Mouse (Mus musculus): ENCODE data around the gene Pdcd7. TPM values are rescaled to one million over a fixed set of nuclear protein-coding genes. Genes with fewer than 3 reads are reported as not detected.

Gene Pdcd7
- polyA plus RNA-seq, 1 experiment = 19.8 TPM

- Histone ChIP-seq H3K4me1 (ENCODE audit: control insufficient read depth, insufficient read depth, low read length) (peaks cover 3% of the 10 kb centered on the region; the same call in 1 of the 2 replicates), H3K27ac (ENCODE audit: insufficient read depth, low read length) (no peak overlapping the region), H3K27me3 (ENCODE audit: control insufficient read depth, insufficient read depth, low read length) (no peaks in the 10 kb centered on the region), H3K4me3 (replicated peaks; ENCODE audit: insufficient read depth, low read depth, low read length) (no peak overlapping the region)
- DNase-seq = no peak
- TF ChIP-seq CTCF (IDR thresholded peaks at IDR 0.05; ENCODE audit: borderline replicate concordance, insufficient read depth, low read depth, low read length) (no peak), POLR2A (IDR thresholded peaks at IDR 0.05; ENCODE audit: borderline replicate concordance, insufficient read depth, low read length) (no peak)
- WGBS = 74% methylated on average over 1 of the region's 1 CpGs
Measured at GRCm38 (mm10) chr9:65308011-65308410, 37.9 kb upstream of the Pdcd7 start.

GRCm38 (mm10) chr9:65312669-65313357 is 33.1 kb upstream of the Pdcd7 start:
- Histone ChIP-seq H3K27ac (ENCODE audit: insufficient read depth, low read length) (no peak overlapping the region), H3K4me1 (ENCODE audit: control insufficient read depth, insufficient read depth, low read length) (no peaks in the 10 kb centered on the region), H3K4me3 (replicated peaks; ENCODE audit: insufficient read depth, low read depth, low read length) (no peak overlapping the region), H3K27me3 (ENCODE audit: control insufficient read depth, insufficient read depth, low read length) (no peaks in the 10 kb centered on the region)
- WGBS = 93% methylated on average over 4 of the region's 4 CpGs
- TF ChIP-seq CTCF (IDR thresholded peaks at IDR 0.05; ENCODE audit: borderline replicate concordance, insufficient read depth, low read depth, low read length) (no peak), POLR2A (IDR thresholded peaks at IDR 0.05; ENCODE audit: borderline replicate concordance, insufficient read depth, low read length) (no peak)
- no peak for DNase-seq

GRCm38 (mm10) chr9:65313846-65314245 is 32.1 kb upstream of the Pdcd7 start:
- DNase-seq = no peak
- WGBS = 96% methylated on average over 1 of the region's 1 CpGs
- H3K4me3 ChIP-seq (replicated peaks; ENCODE audit: insufficient read depth, low read depth, low read length) = no peak overlapping the region
- no peaks in the 10 kb centered on the region for H3K4me1 ChIP-seq (ENCODE audit: control insufficient read depth, insufficient read depth, low read length)
- no peaks in the 10 kb centered on the region for H3K27me3 ChIP-seq (ENCODE audit: control insufficient read depth, insufficient read depth, low read length)
- TF ChIP-seq CTCF (IDR thresholded peaks at IDR 0.05; ENCODE audit: borderline replicate concordance, insufficient read depth, low read depth, low read length) (no peak), POLR2A (IDR thresholded peaks at IDR 0.05; ENCODE audit: borderline replicate concordance, insufficient read depth, low read length) (no peak)
- H3K27ac ChIP-seq (ENCODE audit: insufficient read depth, low read length) = no peak overlapping the region

DNA sequence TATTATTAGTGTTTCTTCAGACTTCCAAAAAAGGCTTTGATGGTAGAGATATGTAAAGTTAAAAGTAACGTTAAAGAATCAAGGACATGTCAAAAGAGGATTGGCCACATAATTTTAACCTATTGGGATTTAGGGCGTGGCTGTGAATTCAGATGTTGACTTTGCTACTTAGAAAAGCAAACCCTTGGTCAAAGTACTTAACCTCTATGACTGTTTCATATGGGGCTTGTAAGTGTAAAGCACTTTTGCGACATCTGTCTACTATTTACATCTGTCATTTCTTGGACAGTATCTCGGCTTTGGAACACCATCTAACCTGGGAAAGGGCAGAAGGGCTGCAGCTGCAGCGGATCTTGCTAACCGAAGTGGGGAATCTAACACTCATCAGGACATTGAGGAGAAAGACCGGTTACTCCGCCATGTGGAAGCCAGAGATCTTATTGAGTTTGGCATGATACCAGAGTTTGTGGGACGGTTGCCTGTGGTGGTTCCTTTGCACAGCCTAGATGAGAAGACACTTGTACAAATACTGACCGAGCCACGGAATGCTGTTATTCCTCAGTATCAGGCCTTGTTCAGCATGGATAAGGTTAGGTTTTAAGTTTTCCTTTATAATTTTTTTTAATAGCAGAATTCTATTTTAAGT is 23.5 kb upstream of the Pdcd7 start:
- Histone ChIP-seq H3K4me3 (replicated peaks; ENCODE audit: insufficient read depth, low read depth, low read length) (no peak overlapping the region), H3K27ac (ENCODE audit: insufficient read depth, low read length) (no peak overlapping the region), H3K4me1 (ENCODE audit: control insufficient read depth, insufficient read depth, low read length) (no peaks in the 10 kb centered on the region), H3K27me3 (ENCODE audit: control insufficient read depth, insufficient read depth, low read length) (no peaks in the 10 kb centered on the region)
- DNase-seq = no peak
- TF ChIP-seq POLR2A (IDR thresholded peaks at IDR 0.05; ENCODE audit: borderline replicate concordance, insufficient read depth, low read length) (no peak), CTCF (IDR thresholded peaks at IDR 0.05; ENCODE audit: borderline replicate concordance, insufficient read depth, low read depth, low read length) (no peak)
- 67% methylated on average over 11 of the region's 11 CpGs for WGBS

- TF ChIP-seq POLR2A (IDR thresholded peaks at IDR 0.05; ENCODE audit: borderline replicate concordance, insufficient read depth, low read length) (no peak), CTCF (IDR thresholded peaks at IDR 0.05; ENCODE audit: borderline replicate concordance, insufficient read depth, low read depth, low read length) (no peak)
- H3K4me3 ChIP-seq (replicated peaks; ENCODE audit: insufficient read depth, low read depth, low read length) = no peak overlapping the region
- H3K27ac ChIP-seq (ENCODE audit: insufficient read depth, low read length) = no peak overlapping the region
- H3K27me3 ChIP-seq (ENCODE audit: control insufficient read depth, insufficient read depth, low read length) = no peaks in the 10 kb centered on the region
- DNase-seq = no peak
- H3K4me1 ChIP-seq (ENCODE audit: control insufficient read depth, insufficient read depth, low read length) = no peaks in the 10 kb centered on the region
Measured at GRCm38 (mm10) chr9:65325971-65326370, 19.9 kb upstream of the Pdcd7 start.

DNA sequence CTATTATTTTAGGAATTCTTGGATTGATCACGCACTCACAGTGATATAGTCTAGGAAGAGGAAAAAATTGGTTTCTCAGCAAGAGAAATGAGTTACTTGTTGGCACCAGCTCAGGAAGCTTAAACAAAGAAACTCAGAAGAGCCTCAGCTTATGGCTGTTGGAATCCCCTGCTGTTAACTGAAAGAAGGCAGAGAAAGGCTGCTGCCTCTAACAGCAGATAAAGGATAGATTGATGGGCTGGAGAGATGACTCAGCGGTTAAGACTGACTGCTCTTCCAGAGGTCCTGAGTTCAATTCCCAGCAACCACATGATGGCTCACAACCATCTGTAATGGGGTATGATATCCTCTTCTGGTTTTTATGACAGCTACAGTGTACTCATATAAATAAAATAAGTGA is 18.5 kb upstream of the Pdcd7 start:
- no peaks in the 10 kb centered on the region for H3K27me3 ChIP-seq (ENCODE audit: control insufficient read depth, insufficient read depth, low read length)
- WGBS = 91% methylated on average over 2 of the region's 2 CpGs
- TF ChIP-seq POLR2A (IDR thresholded peaks at IDR 0.05; ENCODE audit: borderline replicate concordance, insufficient read depth, low read length) (no peak), CTCF (IDR thresholded peaks at IDR 0.05; ENCODE audit: borderline replicate concordance, insufficient read depth, low read depth, low read length) (no peak)
- H3K4me1 ChIP-seq (ENCODE audit: control insufficient read depth, insufficient read depth, low read length) = no peaks in the 10 kb centered on the region
- H3K4me3 ChIP-seq (replicated peaks; ENCODE audit: insufficient read depth, low read depth, low read length) = no peak overlapping the region
- DNase-seq = no peak
- H3K27ac ChIP-seq (ENCODE audit: insufficient read depth, low read length) = no peak overlapping the region

GRCm38 (mm10) chr9:65333958-65334357 is 11.9 kb upstream of the Pdcd7 start:
- DNase-seq = no peak
- H3K4me1 ChIP-seq (ENCODE audit: control insufficient read depth, insufficient read depth, low read length) = no peaks in the 10 kb centered on the region
- H3K27me3 ChIP-seq (ENCODE audit: control insufficient read depth, insufficient read depth, low read length) = no peaks in the 10 kb centered on the region
- 93% methylated on average over 5 of the region's 5 CpGs for WGBS
- no peak overlapping the region for H3K4me3 ChIP-seq (replicated peaks; ENCODE audit: insufficient read depth, low read depth, low read length)
- no peak overlapping the region for H3K27ac ChIP-seq (ENCODE audit: insufficient read depth, low read length)
- TF ChIP-seq POLR2A (IDR thresholded peaks at IDR 0.05; ENCODE audit: borderline replicate concordance, insufficient read depth, low read length) = no peak
- TF ChIP-seq CTCF (IDR thresholded peaks at IDR 0.05; ENCODE audit: borderline replicate concordance, insufficient read depth, low read depth, low read length) = no peak

DNA sequence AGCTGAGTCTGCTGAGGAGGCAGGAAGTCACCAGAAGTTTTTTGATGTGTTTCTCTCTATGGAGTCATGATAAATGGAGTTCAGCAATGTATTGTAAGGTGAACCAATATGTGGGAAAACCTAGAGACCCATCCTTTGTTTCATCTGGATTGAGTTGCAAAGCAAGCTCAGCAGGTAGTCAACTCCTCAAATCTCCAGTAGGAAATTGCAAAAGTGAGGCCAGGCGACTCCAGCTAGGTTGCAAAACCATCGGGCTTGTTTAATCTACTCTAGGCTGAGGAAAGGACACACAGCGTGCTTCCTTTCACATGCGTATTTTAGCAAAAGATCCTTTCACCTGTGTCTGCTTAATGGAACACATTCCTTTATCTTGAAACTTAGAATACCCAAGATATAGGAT is 6.8 kb upstream of the Pdcd7 start:
- 81% methylated on average over 4 of the region's 4 CpGs for WGBS
- Histone ChIP-seq H3K4me3 (replicated peaks; ENCODE audit: insufficient read depth, low read depth, low read length) (no peak overlapping the region), H3K27me3 (ENCODE audit: control insufficient read depth, insufficient read depth, low read length) (no peaks in the 10 kb centered on the region), H3K27ac (ENCODE audit: insufficient read depth, low read length) (no peak overlapping the region), H3K4me1 (ENCODE audit: control insufficient read depth, insufficient read depth, low read length) (no peaks in the 10 kb centered on the region)
- DNase-seq = no peak
- TF ChIP-seq POLR2A (IDR thresholded peaks at IDR 0.05; ENCODE audit: borderline replicate concordance, insufficient read depth, low read length) (no peak), CTCF (IDR thresholded peaks at IDR 0.05; ENCODE audit: borderline replicate concordance, insufficient read depth, low read depth, low read length) (no peak)

Measured in cerebellum, adult 2 months (tissue).